Mouse (Mus musculus) intestine, embryonic 15.5 days (tissue): ENCODE results near the gene Tanc2. TPM values are rescaled to one million over a fixed set of nuclear protein-coding genes. Genes with fewer than 3 reads are reported as not detected.
A peak's percentile ranks its signal among the peaks of the same experiment; 100 is the strongest.

Experiments used
- ATAC-seq: fragments of 200-750 bp; cut with Nextera tagmentation; 2 replicates; pipeline ENCODE4 v1.8.0; 2017; ENCODE audit warnings: moderate TSS enrichment, moderate library complexity
- H3K27ac ChIP-seq: fragments of 300-500 bp; sonication (generic); 2 replicates; pipeline ENCODE4 v1.5.1; 2015; ENCODE audit warnings: mild to moderate bottlenecking, inconsistent platforms
- H3K27me3 ChIP-seq: fragments of 300-500 bp; sonication (generic); replicated peaks from 2 replicates; pipeline ENCODE4 v1.6.1; 2015; ENCODE audit warnings: inconsistent platforms
- H3K36me3 ChIP-seq: fragments of 300-500 bp; sonication (generic); 2 replicates; pipeline ENCODE4 v1.6.1; 2015; ENCODE audit warnings: inconsistent platforms
- H3K4me1 ChIP-seq: fragments of 300-500 bp; sonication (generic); replicated peaks from 2 replicates; pipeline ENCODE4 v1.6.1; 2015; ENCODE audit warnings: inconsistent platforms
- H3K4me2 ChIP-seq: fragments of 300-500 bp; sonication (generic); replicated peaks from 2 replicates; pipeline ENCODE4 v1.6.1; 2015; ENCODE audit warnings: mild to moderate bottlenecking, inconsistent platforms
- H3K4me3 ChIP-seq: fragments of 300-500 bp; sonication (generic); replicated peaks from 2 replicates; pipeline ENCODE4 v1.5.1; 2015; ENCODE audit warnings: inconsistent platforms
- H3K9ac ChIP-seq: fragments of 300-500 bp; sonication (generic); 2 replicates; pipeline ENCODE4 v1.6.1; 2015; ENCODE audit warnings: inconsistent platforms
- H3K9me3 ChIP-seq: fragments of 300-500 bp; sonication (generic); 2 replicates; pipeline ENCODE4 v1.6.1; 2016; ENCODE audit warnings: inconsistent platforms
- WGBS: fragments of 180-500 bp; shearing (Covaris S2); methylation state at CpG from one replicate; pipeline ENCODE4 v1.1.7; 2015; 5-methylcytosine and 5-hydroxymethylcytosine counted together
- polyA plus RNA-seq: library from polyadenylated mRNA; unstranded; fragments of >200 nt; fragmentation: Nextera tagmentation; extraction: Ambion mirVana; gene quantifications from 2 replicates; pipeline ENCODE4 v1.2.1, GENCODE M21; 2015

The Tanc2 gene
- polyA plus RNA-seq, 1 experiment from 2014 or later: 8.2 TPM

GRCm38 (mm10) chr11:105567221-105567641, 22.6 kb upstream of the Tanc2 start:
- H3K9ac ChIP-seq: no peak overlapping the region
- no peak for ATAC-seq
- no peaks in the 10 kb centered on the region for H3K36me3 ChIP-seq
- no peak overlapping the region for H3K4me2 ChIP-seq
- WGBS: 40% methylated on average over 1 of the region's 1 CpGs
- H3K27me3 ChIP-seq: no peaks in the 10 kb centered on the region
- peak overlapping the region; percentile 14; the same call in 1 of the 2 replicates for H3K27ac ChIP-seq
- H3K4me1 ChIP-seq: no peaks in the 10 kb centered on the region
- no peak overlapping the region for H3K4me3 ChIP-seq
- no peaks in the 10 kb centered on the region for H3K9me3 ChIP-seq

GRCm38 (mm10) chr11:105571996-105572395, 17.8 kb upstream of the Tanc2 start:
- no peaks in the 10 kb centered on the region for H3K27me3 ChIP-seq
- WGBS: 52% methylated on average over 8 of the region's 8 CpGs
- H3K27ac ChIP-seq: no peak overlapping the region
- H3K4me3 ChIP-seq: no peak overlapping the region
- H3K9me3 ChIP-seq: no peaks in the 10 kb centered on the region
- H3K9ac ChIP-seq: no peak overlapping the region
- H3K36me3 ChIP-seq: no peaks in the 10 kb centered on the region
- H3K4me2 ChIP-seq: no peak overlapping the region
- no peak for ATAC-seq
- H3K4me1 ChIP-seq: no peaks in the 10 kb centered on the region

GRCm38 (mm10) chr11:105574241-105574640, 15.5 kb upstream of the Tanc2 start:
- H3K9me3 ChIP-seq: no peaks in the 10 kb centered on the region
- H3K4me1 ChIP-seq: no peaks in the 10 kb centered on the region
- H3K4me2 ChIP-seq: no peak overlapping the region
- ATAC-seq: no peak
- 61% methylated on average over 7 of the region's 7 CpGs for WGBS
- no peak overlapping the region for H3K4me3 ChIP-seq
- H3K27me3 ChIP-seq: no peaks in the 10 kb centered on the region
- no peak overlapping the region for H3K27ac ChIP-seq
- no peaks in the 10 kb centered on the region for H3K36me3 ChIP-seq
- no peak overlapping the region for H3K9ac ChIP-seq

- no peak for ATAC-seq
- no peak overlapping the region for H3K4me2 ChIP-seq
- no peak overlapping the region for H3K9ac ChIP-seq
- H3K36me3 ChIP-seq: no peaks in the 10 kb centered on the region
- no peak overlapping the region for H3K4me3 ChIP-seq
- H3K27ac ChIP-seq: no peak overlapping the region
- H3K9me3 ChIP-seq: no peaks in the 10 kb centered on the region
- no peaks in the 10 kb centered on the region for H3K27me3 ChIP-seq
- no peaks in the 10 kb centered on the region for H3K4me1 ChIP-seq
Observed at GRCm38 (mm10) chr11:105577211-105577610, 12.6 kb upstream of the Tanc2 start.

- H3K4me2 ChIP-seq: no peak overlapping the region
- H3K36me3 ChIP-seq: no peaks in the 10 kb centered on the region
- H3K27me3 ChIP-seq: no peaks in the 10 kb centered on the region
- no peaks in the 10 kb centered on the region for H3K9me3 ChIP-seq
- no peak overlapping the region for H3K4me3 ChIP-seq
- ATAC-seq: peak; percentile 61
- no peaks in the 10 kb centered on the region for H3K4me1 ChIP-seq
- H3K9ac ChIP-seq: no peak overlapping the region
- H3K27ac ChIP-seq: no peak overlapping the region
- WGBS: 72% methylated on average over 3 of the region's 3 CpGs
Observed at GRCm38 (mm10) chr11:105582020-105582419, 7.8 kb upstream of the Tanc2 start.

- no peaks in the 10 kb centered on the region for H3K36me3 ChIP-seq
- ATAC-seq: peak; percentile 95
- H3K9ac ChIP-seq: peak overlapping the region; percentile 70
- H3K27ac ChIP-seq: peak overlapping the region; percentile 88
- peaks cover 5% of the 10 kb centered on the region; the same call in 1 of the 2 replicates for H3K4me1 ChIP-seq
- H3K4me3 ChIP-seq: peak overlapping the region; percentile 61
- WGBS: under 1% methylated on average over 22 of the region's 70 CpGs
- H3K9me3 ChIP-seq: no peaks in the 10 kb centered on the region
- no peaks in the 10 kb centered on the region for H3K27me3 ChIP-seq
- H3K4me2 ChIP-seq: peak overlapping the region; percentile 71
Observed at GRCm38 (mm10) chr11:105589231-105589876, 432 bp upstream of the Tanc2 start.

- no peaks in the 10 kb centered on the region for H3K27me3 ChIP-seq
- no peaks in the 10 kb centered on the region for H3K36me3 ChIP-seq
- no peak overlapping the region for H3K27ac ChIP-seq
- no peak overlapping the region for H3K9ac ChIP-seq
- H3K4me1 ChIP-seq: peaks cover 5% of the 10 kb centered on the region; the same call in 1 of the 2 replicates
- no peak overlapping the region for H3K4me3 ChIP-seq
- 25% methylated on average over 1 of the region's 1 CpGs for WGBS
- no peaks in the 10 kb centered on the region for H3K9me3 ChIP-seq
- no peak overlapping the region for H3K4me2 ChIP-seq
- no peak; the same call in 1 of the 2 replicates for ATAC-seq
Observed at GRCm38 (mm10) chr11:105591905-105592304, 2.1 kb downstream of the Tanc2 start.

- ATAC-seq: no peak
- H3K36me3 ChIP-seq: no peaks in the 10 kb centered on the region
- H3K9me3 ChIP-seq: no peaks in the 10 kb centered on the region
- no peaks in the 10 kb centered on the region for H3K27me3 ChIP-seq
- H3K4me2 ChIP-seq: no peak overlapping the region
- H3K27ac ChIP-seq: no peak overlapping the region
- H3K4me3 ChIP-seq: no peak overlapping the region
- H3K4me1 ChIP-seq: peaks cover 2% of the 10 kb centered on the region; the same call in 1 of the 2 replicates
- no peak overlapping the region for H3K9ac ChIP-seq
Observed at GRCm38 (mm10) chr11:105602177-105602576, 12.4 kb downstream of the Tanc2 start.

GRCm38 (mm10) chr11:105626201-105626600, 36.4 kb downstream of the Tanc2 start:
- Histone ChIP-seq H3K9me3 (no peaks in the 10 kb centered on the region), H3K4me3 (no peak overlapping the region), H3K27ac (no peak overlapping the region), H3K27me3 (no peaks in the 10 kb centered on the region), H3K4me2 (no peak overlapping the region), H3K9ac (no peak overlapping the region), H3K4me1 (no peaks in the 10 kb centered on the region), H3K36me3 (no peaks in the 10 kb centered on the region)
- peak; percentile 25; the same call in 1 of the 2 replicates for ATAC-seq
- WGBS: 91% methylated on average over 1 of the region's 1 CpGs

GRCm38 (mm10) chr11:105643995-105644394, 54.2 kb downstream of the Tanc2 start:
- Histone ChIP-seq H3K4me1 (no peaks in the 10 kb centered on the region), H3K9ac (no peak overlapping the region), H3K27ac (no peak overlapping the region), H3K4me2 (no peak overlapping the region), H3K9me3 (no peaks in the 10 kb centered on the region), H3K27me3 (no peaks in the 10 kb centered on the region), H3K36me3 (no peaks in the 10 kb centered on the region), H3K4me3 (no peak overlapping the region)
- ATAC-seq: no peak

- ATAC-seq: no peak
- Histone ChIP-seq H3K36me3 (no peaks in the 10 kb centered on the region), H3K4me1 (no peaks in the 10 kb centered on the region), H3K4me2 (no peak overlapping the region), H3K9ac (no peak overlapping the region), H3K4me3 (no peak overlapping the region), H3K27ac (no peak overlapping the region), H3K9me3 (no peaks in the 10 kb centered on the region), H3K27me3 (no peaks in the 10 kb centered on the region)
- 86% methylated on average over 2 of the region's 2 CpGs for WGBS
Observed at GRCm38 (mm10) chr11:105648026-105648425, 58.2 kb downstream of the Tanc2 start.

- no peaks in the 10 kb centered on the region for H3K9me3 ChIP-seq
- H3K36me3 ChIP-seq: no peaks in the 10 kb centered on the region
- H3K4me3 ChIP-seq: no peak overlapping the region
- H3K4me1 ChIP-seq: no peaks in the 10 kb centered on the region
- H3K9ac ChIP-seq: no peak overlapping the region
- 84% methylated on average over 2 of the region's 2 CpGs for WGBS
- H3K27me3 ChIP-seq: no peaks in the 10 kb centered on the region
- H3K4me2 ChIP-seq: no peak overlapping the region
- no peak overlapping the region for H3K27ac ChIP-seq
- no peak for ATAC-seq
Observed at GRCm38 (mm10) chr11:105654616-105655015, 64.8 kb downstream of the Tanc2 start.

GRCm38 (mm10) chr11:105655335-105655734, 65.5 kb downstream of the Tanc2 start:
- WGBS: 71% methylated on average over 4 of the region's 4 CpGs
- no peak for ATAC-seq

More at GRCm38 (mm10) chr11:105655335-105655734, 65.5 kb downstream of the Tanc2 start:
- Histone ChIP-seq H3K4me2 (no peak overlapping the region), H3K9me3 (no peaks in the 10 kb centered on the region), H3K27ac (no peak overlapping the region), H3K27me3 (no peaks in the 10 kb centered on the region), H3K4me1 (no peaks in the 10 kb centered on the region), H3K9ac (no peak overlapping the region), H3K4me3 (no peak overlapping the region), H3K36me3 (no peaks in the 10 kb centered on the region)
